Mouse (Mus musculus): ENCODE data around the gene Malrd1. TPM values are rescaled to one million over a fixed set of nuclear protein-coding genes. Genes with fewer than 3 reads are reported as not detected.

Malrd1 gene
- polyA plus RNA-seq, 1 experiment from 2014 or later: not detected

GRCm38 (mm10) chr2:16214111-16214510 lies 687.8 kb downstream of the Malrd1 start:
- Histone ChIP-seq H3K27ac (no peak overlapping the region), H3K4me1 (no peaks in the 10 kb centered on the region), H3K4me2 (no peak overlapping the region), H3K9me3 (no peaks in the 10 kb centered on the region), H3K27me3 (no peaks in the 10 kb centered on the region), H3K36me3 (no peaks in the 10 kb centered on the region), H3K4me3 (no peak overlapping the region), H3K9ac (no peak overlapping the region)
- WGBS: 81% methylated on average over 3 of the region's 3 CpGs
- no peak for ATAC-seq (ENCODE audit: insufficient number of reproducible peaks, insufficient read depth, low FRiP score, low TSS enrichment, low read depth)

- Histone ChIP-seq H3K9me3 (no peaks in the 10 kb centered on the region), H3K27me3 (no peaks in the 10 kb centered on the region), H3K4me3 (no peak overlapping the region), H3K4me1 (no peaks in the 10 kb centered on the region), H3K27ac (no peak overlapping the region), H3K36me3 (no peaks in the 10 kb centered on the region), H3K9ac (no peak overlapping the region), H3K4me2 (no peak overlapping the region)
- no peak for ATAC-seq (ENCODE audit: insufficient number of reproducible peaks, insufficient read depth, low FRiP score, low TSS enrichment, low read depth)
- WGBS: 88% methylated on average over 1 of the region's 1 CpGs
Measured at GRCm38 (mm10) chr2:16228187-16228832, 702.0 kb downstream of the Malrd1 start.

- WGBS: 34% methylated on average over 1 of the region's 1 CpGs
Measured at GRCm38 (mm10) chr2:16240861-16241260, 714.6 kb downstream of the Malrd1 start.

GRCm38 (mm10) chr2:16243097-16243496 lies 716.8 kb downstream of the Malrd1 start:
- WGBS: 54% methylated on average over 2 of the region's 2 CpGs
- no peak overlapping the region for H3K9ac ChIP-seq
- ATAC-seq (ENCODE audit: insufficient number of reproducible peaks, insufficient read depth, low FRiP score, low TSS enrichment, low read depth): no peak
- no peaks in the 10 kb centered on the region for H3K27me3 ChIP-seq
- H3K27ac ChIP-seq: no peak overlapping the region
- H3K9me3 ChIP-seq: no peaks in the 10 kb centered on the region
- H3K4me1 ChIP-seq: no peaks in the 10 kb centered on the region
- H3K36me3 ChIP-seq: no peaks in the 10 kb centered on the region
- no peak overlapping the region for H3K4me3 ChIP-seq
- no peak overlapping the region for H3K4me2 ChIP-seq

More at GRCm38 (mm10) chr2:16240861-16241260, 714.6 kb downstream of the Malrd1 start:
- H3K4me2 ChIP-seq: no peak overlapping the region
- H3K36me3 ChIP-seq: no peaks in the 10 kb centered on the region
- H3K4me3 ChIP-seq: no peak overlapping the region
- no peak overlapping the region for H3K9ac ChIP-seq
- no peaks in the 10 kb centered on the region for H3K9me3 ChIP-seq
- H3K27me3 ChIP-seq: no peaks in the 10 kb centered on the region
- H3K27ac ChIP-seq: no peak overlapping the region
- ATAC-seq (ENCODE audit: insufficient number of reproducible peaks, insufficient read depth, low FRiP score, low TSS enrichment, low read depth): no peak
- no peaks in the 10 kb centered on the region for H3K4me1 ChIP-seq

- no peaks in the 10 kb centered on the region for H3K27me3 ChIP-seq
- H3K4me1 ChIP-seq: no peaks in the 10 kb centered on the region
- no peaks in the 10 kb centered on the region for H3K9me3 ChIP-seq
- H3K27ac ChIP-seq: no peak overlapping the region
- no peak for ATAC-seq (ENCODE audit: insufficient number of reproducible peaks, insufficient read depth, low FRiP score, low TSS enrichment, low read depth)
- H3K36me3 ChIP-seq: no peaks in the 10 kb centered on the region
- H3K4me2 ChIP-seq: no peak overlapping the region
- no peak overlapping the region for H3K4me3 ChIP-seq
- WGBS: 50% methylated on average over 3 of the region's 3 CpGs
- H3K9ac ChIP-seq: no peak overlapping the region
Measured at GRCm38 (mm10) chr2:16248861-16249260, 722.6 kb downstream of the Malrd1 start.

- H3K27me3 ChIP-seq: no peaks in the 10 kb centered on the region
- no peak overlapping the region for H3K4me3 ChIP-seq
- no peak overlapping the region for H3K27ac ChIP-seq
- no peak overlapping the region for H3K4me2 ChIP-seq
- WGBS: 71% methylated on average over 1 of the region's 1 CpGs
- ATAC-seq (ENCODE audit: insufficient number of reproducible peaks, insufficient read depth, low FRiP score, low TSS enrichment, low read depth): no peak
- no peaks in the 10 kb centered on the region for H3K9me3 ChIP-seq
- no peaks in the 10 kb centered on the region for H3K36me3 ChIP-seq
- H3K9ac ChIP-seq: no peak overlapping the region
- H3K4me1 ChIP-seq: no peaks in the 10 kb centered on the region
Measured at GRCm38 (mm10) chr2:16252274-16252673, 726.0 kb downstream of the Malrd1 start.
